Mouse (Mus musculus) spleen, postnatal 36 days (tissue): ENCODE measurements around the gene Pfkfb4.

Experiments
- DNase-seq, 2 experiments: peaks; one replicate each; pipeline ENCODE4 v3.0.0; 2022; ENCODE audit warnings: low spot score in 2 of 2, mixed read lengths in 1 of 2

Gene Pfkfb4

DNA sequence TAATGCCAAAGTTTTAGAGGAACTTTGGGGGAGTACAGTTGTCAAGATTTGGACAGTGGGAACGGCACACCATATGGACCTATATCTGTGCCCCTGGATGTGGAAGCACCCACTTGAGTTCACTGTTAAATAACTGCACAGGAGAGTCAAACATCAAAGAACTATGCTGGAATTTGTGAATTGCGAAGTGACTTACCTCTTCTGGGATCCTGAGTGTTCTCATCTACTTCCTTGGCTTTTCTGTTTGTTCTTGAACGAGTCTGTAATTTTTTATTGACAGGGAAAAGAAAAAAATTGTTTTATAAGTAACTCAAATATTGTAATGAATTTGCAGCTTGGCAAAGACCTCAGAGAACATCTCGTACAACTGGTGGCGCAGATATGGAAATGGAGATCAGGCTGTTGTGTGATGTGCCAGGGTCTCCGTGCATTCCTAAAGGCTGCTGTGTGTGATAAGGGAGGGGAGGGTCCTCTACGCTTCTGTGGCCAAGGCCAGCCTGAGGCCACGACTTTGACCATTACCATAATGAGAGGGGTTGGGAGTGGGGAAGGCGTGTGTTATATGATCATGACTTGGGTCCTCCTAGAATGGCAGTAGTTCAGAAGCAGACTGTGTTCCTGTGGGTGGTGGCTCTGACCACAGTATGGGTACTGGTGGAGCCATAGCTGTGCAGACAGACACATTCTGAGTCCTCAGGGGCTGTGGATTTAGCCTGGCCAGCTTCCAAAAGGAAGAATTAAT, 1.2 kb downstream of the Pfkfb4 start:
- no peak for DNase-seq

DNA sequence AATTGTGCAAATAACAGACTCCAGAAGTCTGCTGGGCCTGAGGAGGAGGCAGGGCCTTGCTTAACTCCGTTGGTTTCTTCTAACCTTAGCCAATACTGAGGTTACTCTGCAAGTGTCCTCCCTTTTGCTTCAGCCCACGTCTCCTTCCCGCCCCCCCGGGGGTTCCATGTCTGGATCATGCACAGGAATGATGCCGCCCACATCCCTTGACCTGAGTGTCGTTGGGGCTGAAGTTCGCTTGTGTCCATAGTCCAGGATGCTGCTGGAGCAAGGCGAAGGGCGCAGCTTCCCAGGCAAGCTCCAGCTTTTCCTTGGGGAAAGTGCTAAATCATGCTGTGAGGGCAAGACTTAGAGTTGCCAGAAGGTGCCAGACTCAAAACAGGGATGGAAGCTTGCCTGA, 4.8 kb downstream of the Pfkfb4 start:
- DNase-seq = no peak

DNA sequence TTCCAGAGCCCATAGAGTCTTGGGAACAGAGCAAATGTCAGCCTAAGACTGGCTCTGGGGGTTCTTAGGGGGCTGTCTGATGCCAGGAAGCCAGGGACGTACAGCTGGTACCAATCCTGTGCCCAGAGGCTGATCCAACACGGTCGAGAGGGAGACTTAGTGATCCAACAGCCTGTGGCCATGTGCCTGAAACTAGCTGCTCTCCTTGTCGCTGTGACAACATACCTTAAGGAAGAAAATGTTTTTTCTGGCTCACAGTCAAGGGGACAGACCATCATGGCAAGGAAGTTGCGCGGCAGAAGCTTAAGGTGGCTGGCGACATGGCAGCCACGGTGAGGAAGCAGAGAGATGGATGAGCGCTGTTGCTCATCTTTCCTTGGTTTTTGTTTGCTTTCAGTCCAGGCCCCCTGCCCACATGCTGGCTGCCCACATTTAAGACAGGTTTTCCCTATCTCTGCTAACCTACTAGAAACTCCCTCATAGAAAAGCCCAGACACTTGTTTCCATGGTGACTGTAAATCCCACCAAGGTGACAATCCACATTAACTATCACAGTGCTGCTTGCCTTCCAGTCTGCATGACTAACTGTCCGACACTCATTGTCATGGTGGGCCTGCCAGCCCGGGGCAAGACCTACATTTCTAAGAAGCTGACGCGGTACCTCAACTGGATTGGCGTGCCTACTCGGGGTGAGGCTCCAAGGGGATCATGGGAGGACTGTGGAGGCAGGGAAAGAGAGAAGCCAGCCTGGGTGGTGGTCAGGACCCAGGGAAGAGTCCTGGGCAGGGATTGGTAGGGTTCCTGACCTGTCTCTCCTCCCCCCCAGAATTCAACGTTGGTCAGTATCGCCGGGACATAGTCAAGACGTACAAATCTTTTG, 6.9 kb downstream of the Pfkfb4 start:
- DNase-seq = no peak

DNA sequence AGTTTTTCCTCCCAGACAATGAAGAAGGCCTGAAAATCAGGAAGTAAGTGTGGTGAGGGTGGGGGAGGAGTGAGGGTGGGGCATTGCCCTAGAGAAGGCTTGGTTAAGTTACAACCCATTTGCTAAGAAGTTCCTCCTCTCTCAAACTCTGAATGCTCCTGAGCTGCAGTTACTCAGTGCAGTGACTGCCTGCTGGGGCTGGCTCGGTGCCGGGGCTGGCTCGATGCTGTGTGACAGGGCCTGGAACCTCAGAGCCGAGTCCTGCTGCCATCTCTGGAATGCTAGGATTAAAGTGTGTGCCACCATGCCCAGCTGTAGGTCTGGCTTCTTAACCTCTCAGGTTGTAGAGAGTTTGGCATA, 7.6 kb downstream of the Pfkfb4 start:
- DNase-seq = peak; percentile 42 to 44

DNA sequence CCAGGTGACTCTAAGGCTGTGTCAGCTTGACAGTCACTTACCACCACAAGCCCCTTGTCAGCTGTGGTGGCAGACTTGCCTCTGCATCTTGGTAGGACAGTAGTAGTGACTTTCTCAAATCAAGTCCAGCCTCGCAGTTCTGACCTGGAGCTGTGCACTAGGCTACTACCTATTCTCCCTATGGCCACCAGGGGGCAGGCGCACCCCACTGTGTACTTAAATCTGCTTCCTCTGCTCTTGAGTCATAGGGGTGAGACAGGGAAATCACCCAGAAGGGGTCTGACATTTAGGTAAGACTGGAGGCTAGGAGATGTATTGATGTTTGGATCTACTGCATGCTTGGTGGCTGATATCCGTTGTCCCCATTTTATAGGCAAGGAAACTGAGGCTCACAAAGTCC, 9.1 kb downstream of the Pfkfb4 start:
- DNase-seq = peak; percentile 55 to 67

DNA sequence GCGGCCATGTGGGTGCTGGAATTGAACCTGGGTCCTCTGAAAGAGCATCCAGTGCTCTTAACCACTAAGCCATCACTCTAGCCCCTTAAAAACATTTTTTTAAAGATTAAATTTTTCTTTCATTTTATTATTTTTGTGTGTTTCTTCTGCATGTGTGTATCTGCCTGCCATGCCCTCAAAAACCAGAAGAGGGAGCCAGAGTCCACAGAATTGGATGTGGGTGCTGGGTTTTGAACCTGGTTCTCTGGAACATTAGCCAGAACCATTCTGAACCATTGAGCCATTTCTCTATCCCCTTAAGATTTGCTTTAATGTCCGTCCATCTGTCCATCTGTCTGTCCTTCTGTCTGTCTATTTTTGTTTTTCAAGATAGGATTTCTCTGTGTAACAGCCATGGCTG, 11.6 kb downstream of the Pfkfb4 start:
- DNase-seq = peak in 1 of 2 experiments; percentile 30

DNA sequence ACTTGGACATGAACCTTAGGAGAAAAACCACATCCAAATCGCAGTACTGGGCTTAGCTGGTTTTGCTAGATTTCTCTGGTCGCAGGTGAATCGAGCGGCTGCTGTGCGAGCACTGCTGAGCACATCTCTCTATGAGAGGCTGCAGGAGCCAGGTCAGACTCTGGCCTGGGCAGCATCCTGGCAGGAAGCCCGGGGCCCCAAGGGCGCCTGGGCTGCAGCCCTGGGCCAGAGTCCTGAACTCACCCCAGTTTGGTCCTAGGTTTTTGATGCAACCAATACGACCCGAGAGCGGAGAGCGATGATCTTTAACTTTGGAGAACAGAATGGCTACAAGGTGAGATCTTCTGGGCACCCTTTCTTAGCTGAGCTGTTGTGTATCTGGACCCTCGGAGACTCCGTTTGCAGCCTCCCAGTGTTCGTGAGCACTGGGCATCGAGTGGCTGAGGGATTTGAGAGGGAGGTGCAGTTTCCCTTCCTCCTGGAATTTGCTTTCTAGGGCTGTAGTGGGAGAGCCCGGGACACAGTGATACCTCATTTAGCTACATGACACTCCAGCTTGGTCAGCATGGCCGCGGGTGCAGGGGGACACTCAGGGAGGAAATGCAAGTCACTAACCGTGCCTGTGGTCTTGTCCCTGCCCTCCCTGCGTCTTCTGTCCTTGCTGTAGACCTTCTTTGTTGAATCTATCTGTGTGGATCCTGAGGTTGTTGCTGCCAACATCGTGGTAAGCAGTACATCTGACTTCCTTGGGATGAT, 15.6 kb downstream of the Pfkfb4 start:
- DNase-seq = no peak

DNA sequence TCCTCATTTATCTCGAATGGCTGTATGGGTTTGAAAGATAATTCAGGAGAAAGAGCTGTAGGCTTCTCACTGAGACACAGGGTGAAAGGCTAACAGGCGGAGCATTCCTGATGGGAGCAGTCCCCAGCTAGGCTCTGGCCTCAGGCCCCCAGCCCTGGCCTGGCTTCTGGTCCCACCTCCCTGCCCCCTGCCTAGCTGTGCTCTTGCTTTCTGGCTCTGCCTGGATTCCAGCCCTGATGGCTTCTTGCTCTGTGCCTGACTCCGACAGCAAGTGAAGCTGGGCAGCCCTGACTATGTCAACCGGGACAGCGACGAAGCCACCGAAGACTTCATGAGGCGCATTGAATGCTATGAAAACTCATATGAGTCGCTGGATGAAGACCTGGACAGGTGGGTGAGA, 16.5 kb downstream of the Pfkfb4 start:
- no peak for DNase-seq

DNA sequence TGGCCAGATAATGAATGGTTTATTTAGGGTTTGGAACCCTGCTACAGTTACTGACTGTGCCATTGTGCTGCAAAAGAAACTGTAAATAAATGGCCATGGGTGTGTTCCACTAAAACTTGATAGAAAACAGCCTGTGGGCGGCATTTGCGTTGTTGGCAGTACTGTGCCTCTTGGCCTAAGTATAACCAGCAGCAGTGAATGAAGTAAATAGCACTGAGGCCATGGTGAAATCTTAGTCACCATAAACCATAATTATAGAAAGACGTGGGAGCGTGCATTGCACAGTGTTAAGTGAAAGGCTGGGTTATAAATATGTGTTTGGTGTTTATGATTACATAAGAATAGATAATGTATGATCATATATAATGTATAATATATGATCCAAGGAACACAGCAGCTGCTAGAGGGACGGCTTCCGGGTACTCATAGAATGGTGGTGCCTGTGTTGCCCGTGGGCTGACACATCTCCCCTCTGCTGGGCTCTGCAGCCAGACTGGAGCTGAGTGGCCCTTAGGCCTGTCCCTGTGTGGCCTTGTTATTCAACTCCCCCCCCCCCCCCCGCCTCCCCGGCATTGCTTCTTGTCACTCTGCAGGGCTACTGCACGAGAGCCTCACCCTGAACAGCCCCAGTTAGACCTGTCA, 17.5 kb downstream of the Pfkfb4 start:
- no peak for DNase-seq

DNA sequence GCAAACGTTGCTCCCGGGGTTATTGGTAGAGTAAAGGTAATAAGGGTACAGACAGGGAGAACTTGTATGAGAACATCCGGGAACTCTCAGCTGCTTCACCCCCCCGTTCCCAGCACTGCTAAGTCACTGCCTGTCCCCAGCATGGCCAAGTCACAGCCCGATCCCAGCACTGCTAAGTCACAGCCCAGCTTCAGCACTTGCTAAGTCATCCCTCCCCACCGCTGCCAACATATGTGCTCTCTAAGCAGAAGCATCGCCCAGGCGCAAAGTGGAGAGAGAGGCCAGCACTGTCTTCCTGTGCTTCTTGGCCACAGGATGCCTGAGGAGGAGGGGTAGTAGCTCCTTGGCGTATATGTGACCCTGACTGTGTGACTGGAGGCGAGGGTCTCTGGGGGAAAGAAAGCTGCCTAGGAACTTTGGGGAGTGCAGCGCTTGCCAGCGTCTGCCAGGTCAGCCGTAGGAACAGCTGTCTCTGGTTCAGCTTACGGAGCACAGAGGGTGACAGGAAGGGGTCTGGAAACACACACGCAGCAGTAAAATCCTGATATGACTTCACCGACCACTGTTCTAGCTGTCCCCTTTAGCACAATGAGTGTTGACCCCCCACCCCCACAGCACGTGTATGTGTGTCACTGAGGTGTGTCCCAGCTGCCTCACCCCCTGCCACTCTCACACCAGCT, 18.2 kb downstream of the Pfkfb4 start:
- no peak for DNase-seq

DNA sequence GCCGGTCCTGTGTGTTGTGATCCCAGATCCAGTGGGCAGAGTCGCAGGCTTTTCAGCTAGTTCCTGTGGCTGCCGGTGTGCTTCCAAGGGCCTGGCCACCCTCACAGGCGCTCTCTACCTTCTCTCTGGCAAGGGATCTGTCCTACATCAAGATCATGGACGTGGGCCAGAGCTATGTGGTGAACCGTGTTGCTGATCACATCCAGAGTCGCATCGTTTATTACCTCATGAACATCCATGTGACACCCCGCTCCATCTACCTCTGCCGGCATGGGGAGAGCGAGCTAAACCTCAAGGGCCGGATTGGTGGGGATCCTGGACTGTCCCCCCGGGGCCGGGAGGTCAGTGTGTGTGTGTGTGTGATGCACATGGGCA, 18.7 kb downstream of the Pfkfb4 start:
- DNase-seq = no peak

DNA sequence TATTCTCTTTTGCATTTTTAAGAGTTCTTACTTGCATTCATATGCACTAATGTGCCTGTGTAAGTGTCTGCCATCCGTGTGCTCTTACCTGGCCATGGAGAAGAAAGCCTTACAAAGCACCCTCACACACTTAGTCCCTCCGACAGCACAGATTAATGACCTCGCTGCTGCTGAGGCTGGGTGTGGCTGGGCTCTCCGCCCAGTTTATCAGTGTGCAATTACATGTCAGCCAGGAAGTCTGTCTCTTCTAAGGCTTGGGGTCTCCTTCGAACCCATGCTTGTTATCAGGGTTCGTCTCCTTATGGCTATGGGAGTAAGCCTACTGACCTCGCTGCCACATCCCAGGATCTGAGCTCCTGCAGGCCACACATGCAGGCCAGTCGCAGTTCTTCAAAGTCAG, 23.8 kb downstream of the Pfkfb4 start:
- no peak for DNase-seq

DNA sequence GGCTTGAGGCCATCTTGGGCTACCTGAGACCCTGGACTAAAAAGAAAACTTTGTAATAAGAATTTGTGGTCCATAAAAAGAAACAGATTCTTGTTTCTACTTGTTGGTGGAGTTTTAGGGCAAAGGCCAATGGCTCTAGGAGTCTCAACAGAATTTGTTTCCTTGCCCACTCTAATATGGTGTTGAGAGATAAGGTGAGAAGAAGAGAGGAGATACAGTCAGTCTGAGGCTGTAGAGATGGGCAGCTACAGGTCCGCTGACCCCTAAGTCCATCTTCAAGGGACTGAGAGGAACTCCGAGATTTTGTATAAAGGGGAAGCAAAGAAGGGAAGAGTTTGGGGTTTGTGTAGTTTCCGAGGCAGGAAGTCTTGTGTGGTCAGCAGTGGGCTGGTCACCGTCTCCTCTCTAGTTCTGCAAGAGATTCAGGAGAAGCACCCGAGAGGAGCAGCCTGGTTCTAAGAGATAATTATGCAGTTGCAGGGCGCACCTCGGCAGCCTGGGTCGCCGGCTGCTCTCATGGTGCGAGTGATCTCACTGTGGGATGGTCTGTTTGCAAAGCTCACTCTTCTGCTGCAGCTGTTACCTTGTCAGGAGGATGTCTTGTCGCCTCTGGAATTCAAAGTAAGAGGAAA, 25.5 kb downstream of the Pfkfb4 start:
- no peak for DNase-seq

DNA sequence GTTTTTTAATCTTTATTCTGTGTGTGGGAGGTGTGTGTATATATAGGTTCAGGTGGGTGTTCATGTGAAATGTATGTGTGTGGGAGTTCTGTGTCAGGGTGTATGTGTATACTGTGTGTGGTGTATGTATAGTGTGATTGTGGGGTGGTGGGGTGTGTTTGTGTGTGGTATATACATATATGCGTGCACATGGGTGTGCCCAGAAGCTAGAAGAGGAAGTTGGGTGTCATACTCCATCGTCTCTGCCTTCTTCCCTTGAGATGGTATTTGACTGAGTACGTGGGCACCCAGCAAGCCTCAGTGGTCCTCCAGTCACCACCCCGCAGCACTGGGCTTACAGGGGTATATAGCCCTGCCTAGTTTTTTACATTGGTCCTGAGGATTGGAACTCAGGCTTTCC, 29.9 kb downstream of the Pfkfb4 start:
- DNase-seq = peak; percentile 67 to 74

DNA sequence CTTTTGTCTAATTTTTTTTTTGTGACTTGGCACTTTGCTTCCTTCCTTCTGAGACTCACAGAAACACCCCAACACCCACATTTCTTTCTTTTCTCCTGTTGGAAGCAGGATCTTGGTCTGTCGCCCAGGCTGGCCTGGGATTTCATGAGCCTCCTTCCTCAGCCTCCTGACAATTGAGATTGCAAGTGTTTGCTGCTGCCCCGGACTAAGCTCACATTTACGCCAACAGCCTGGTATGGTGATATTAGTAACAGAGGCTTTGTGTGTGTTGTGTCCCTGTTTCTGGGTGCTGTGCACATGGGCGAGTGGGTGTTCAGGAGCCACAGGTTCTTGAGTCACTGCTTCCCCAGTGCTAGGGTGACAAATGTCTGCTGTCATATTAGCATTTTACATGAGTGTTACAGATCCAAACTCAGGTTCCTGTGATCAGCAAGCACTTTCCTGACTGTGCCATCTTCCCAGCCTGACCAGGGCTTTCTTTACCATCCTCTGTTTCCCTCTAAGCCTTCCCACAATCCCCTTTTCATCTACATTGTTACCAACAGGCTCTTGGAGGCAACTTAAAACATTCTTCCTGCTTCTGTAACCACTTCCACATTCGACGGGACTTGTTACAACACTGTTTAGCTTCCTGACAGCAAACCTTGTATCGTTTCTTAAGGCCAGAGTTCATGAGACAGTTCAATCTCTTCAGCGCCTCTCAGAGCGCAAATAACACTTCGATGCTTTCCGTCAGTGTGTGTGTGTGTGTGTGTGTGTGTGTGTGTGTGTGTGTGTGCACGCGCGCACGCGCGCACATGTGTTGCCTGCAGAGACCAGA, 31.5 kb downstream of the Pfkfb4 start:
- DNase-seq = peak; percentile 44 to 64

DNA sequence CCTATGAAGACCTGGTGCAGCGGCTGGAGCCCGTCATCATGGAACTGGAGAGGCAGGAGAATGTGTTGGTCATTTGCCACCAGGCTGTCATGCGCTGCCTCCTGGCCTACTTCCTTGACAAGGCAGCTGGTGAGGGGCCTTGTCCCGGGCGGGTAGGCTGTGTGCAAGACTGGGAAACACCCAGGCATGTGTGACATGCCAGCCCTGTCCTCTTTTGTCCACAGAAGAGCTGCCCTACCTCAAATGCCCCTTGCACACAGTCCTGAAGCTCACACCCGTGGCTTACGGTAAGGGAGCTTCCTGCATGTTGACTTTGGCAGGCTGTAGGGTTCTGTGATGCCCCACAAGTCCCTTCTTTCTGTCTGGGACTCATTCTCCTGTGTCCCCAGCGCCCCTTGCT, 35.9 kb downstream of the Pfkfb4 start:
- no peak for DNase-seq

DNA sequence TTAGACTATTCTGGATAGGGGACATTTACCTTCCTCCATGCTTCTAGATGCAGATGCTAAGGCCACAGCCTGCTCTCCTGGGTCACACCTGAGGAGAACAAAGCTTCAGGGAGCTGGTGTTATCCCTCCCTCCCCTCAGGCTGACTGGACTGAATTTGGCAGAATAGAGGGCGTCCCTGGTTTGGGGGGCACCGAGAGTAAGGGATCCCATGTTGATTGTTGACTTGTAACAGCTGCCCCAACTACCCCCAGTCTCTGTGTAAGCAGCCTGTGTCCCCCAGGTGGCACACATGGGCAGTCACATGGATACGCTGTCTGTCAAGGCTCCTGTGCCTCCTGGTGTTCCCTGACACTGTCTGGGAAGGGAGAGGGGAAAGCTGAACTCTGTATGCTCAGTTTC, 36.8 kb downstream of the Pfkfb4 start:
- DNase-seq = no peak

DNA sequence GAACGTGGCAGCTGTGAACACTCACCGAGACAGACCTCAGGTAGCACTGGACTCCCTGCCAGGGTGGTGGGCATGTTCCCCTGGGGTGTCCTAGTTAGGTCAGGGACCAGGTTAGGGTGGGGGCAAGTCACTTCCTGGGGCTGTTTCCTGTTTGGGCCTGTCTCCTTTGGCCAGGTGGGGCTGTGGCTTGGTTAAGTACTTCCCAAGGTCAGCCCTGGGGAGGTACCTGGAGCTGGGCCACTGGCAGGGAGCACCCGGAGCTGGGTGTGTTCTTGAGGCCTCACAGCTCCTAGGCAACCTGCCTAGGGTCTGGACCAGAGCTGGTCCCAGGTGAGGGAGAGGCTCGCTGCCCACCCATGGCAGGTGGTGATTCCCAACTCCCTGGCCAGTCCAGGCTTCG, 37.3 kb downstream of the Pfkfb4 start:
- no peak for DNase-seq

DNA sequence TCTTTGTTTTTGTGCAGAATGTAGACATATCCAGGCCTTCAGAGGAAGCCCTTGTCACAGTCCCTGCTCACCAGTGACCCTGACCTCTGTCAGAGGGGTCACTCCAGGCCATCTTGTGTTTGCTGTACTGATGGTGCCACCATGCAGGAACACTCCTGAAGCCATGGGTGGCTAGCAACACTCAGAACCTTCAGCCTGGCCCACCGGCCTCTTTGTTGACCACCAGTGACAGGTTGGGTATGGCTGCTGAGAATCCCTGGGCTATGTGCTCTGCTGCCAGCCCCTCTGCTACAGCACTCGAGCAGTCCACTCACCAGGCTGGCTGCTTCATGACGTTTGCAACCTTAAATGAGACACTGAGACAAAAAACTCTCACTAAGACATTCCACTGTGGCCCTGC, 38.7 kb downstream of the Pfkfb4 start:
- no peak for DNase-seq

DNA sequence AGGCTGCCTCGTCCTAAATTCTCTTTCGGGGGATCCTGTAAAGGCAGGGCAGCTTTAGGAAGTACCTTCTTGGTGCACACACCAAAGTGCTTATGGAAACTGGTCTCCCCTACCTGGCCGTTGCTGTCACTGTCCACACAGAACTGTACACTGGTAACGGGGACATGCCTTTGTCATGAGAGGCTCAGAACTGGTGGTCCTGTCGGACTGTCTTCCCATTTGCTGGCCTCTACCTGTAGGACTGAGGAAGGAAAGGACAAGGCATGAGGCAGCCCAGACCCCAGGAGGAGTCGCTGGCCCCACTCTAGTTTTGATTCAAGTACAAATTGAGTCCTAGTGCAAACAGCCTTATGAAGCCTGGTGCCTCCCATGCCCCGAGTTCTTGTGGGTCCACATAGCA, 39.4 kb downstream of the Pfkfb4 start:
- no peak for DNase-seq
